16 mouse cellular contexts compared by ENCODE assay signal in genomic region chr15:85167086-85167679, GRCm38 (mm10). TPM values are rescaled to one million over a fixed set of nuclear protein-coding genes. Genes with fewer than 3 reads are reported as not detected.
A peak's percentile ranks its signal among the peaks of the same experiment; 100 is the strongest.
DNase-seq lines count a peak whose midpoint lies in the region; ATAC-seq and TF ChIP-seq lines count a peak whose summit lies in the region.
"Had no signal": no experiment of that assay in that cellular context is flagged by ENCODE, and none has a peak within 500 bp of the region (broad histone marks: within the 10 kb centered on the region; RNA-seq: fewer than 3 reads in every experiment).

No protein-coding gene starts in this region.

- no peak for ATAC-seq in lung, embryonic 14.5 days (ENCODE audit: insufficient read depth)
- ATAC-seq in hindbrain, postnatal 0 days, result no peak
- no peak for ATAC-seq in stomach, embryonic 16.5 days (ENCODE audit: insufficient read depth, low FRiP score)
- ATAC-seq: intestine, embryonic 15.5 days had no signal

- no peak for TF ChIP-seq CTCF in lung, embryonic 14.5 days (IDR thresholded peaks at IDR 0.05; ENCODE audit: low read depth)
- no peak for TF ChIP-seq CTCF in hindbrain, postnatal 0 days (IDR thresholded peaks at IDR 0.05; ENCODE audit: low read depth)

- DNase-seq in cerebellum, postnatal 10 days, result peak; percentile 22 to 34
- DNase-seq in cerebellum, adult 8-10 months, result no peak
- no peak for DNase-seq in lung, embryonic 14.5 days
- DNase-seq in lung, adult 18-20 months, result no peak
- DNase-seq in hindbrain, postnatal 0 days (ENCODE audit: low spot score), result peak; percentile 35
- no peak for DNase-seq in cerebellum, adult 11-12 months
- DNase-seq in left cerebral cortex, postnatal 10 days (ENCODE audit: extremely low spot score in 1 of 2, low spot score in 2 of 2), result no peak
- DNase-seq: cerebellum, postnatal 36 days; right cerebral cortex, adult 18-20 months had no signal

- no peaks in the 10 kb centered on the region for H3K27me3 ChIP-seq in lung, embryonic 14.5 days (ENCODE audit: insufficient read depth, low read length)
- no peaks in the 10 kb centered on the region for H3K27me3 ChIP-seq in hindbrain, postnatal 0 days (ENCODE audit: insufficient read depth, low read length)
- H3K27me3 ChIP-seq in stomach, embryonic 16.5 days (ENCODE audit: control insufficient read depth, insufficient read depth, low read length), result no peaks in the 10 kb centered on the region
- H3K27me3 ChIP-seq: intestine, embryonic 15.5 days had no signal

- H3K4me3 ChIP-seq in lung, embryonic 14.5 days (ENCODE audit: low read depth, low read length), result no peak overlapping the region
- H3K4me3 ChIP-seq in hindbrain, postnatal 0 days (ENCODE audit: low read length), result no peak overlapping the region
- no peak overlapping the region for H3K4me3 ChIP-seq in stomach, embryonic 16.5 days (replicated peaks; ENCODE audit: low read length)
- H3K4me3 ChIP-seq: heart, embryonic 15.5 days; intestine, embryonic 15.5 days; layer of hippocampus, adult 2 months had no signal

- intact Hi-C loops in left cerebral cortex, postnatal 10 days (cut with DNase I), result no loop called here

- 49% methylated on average over 12 of the region's 12 CpGs for WGBS in lung, embryonic 14.5 days
- 54% methylated on average over 12 of the region's 12 CpGs for WGBS in hindbrain, postnatal 0 days
- 45% methylated on average over 12 of the region's 12 CpGs for whole genome bisulfite sequencing in stomach, embryonic 16.5 days

- peaks cover 9% of the 10 kb centered on the region for H3K4me1 ChIP-seq in lung, embryonic 14.5 days (ENCODE audit: insufficient read depth)
- H3K4me1 ChIP-seq in hindbrain, postnatal 0 days (ENCODE audit: insufficient read depth, low read length), result peaks cover 9% of the 10 kb centered on the region
- peaks cover 27% of the 10 kb centered on the region for H3K4me1 ChIP-seq in stomach, embryonic 16.5 days (ENCODE audit: control insufficient read depth, insufficient read depth, low read length)

- H3K9me3 ChIP-seq in lung, embryonic 14.5 days (ENCODE audit: low read depth, low read length), result no peaks in the 10 kb centered on the region
- no peaks in the 10 kb centered on the region for H3K9me3 ChIP-seq in hindbrain, postnatal 0 days (ENCODE audit: low read length)
- no peaks in the 10 kb centered on the region for H3K9me3 ChIP-seq in stomach, embryonic 16.5 days (replicated peaks; ENCODE audit: control insufficient read depth, low read length)
- H3K9me3 ChIP-seq: heart, embryonic 15.5 days; intestine, embryonic 15.5 days had no signal

- no peak overlapping the region for H3K9ac ChIP-seq in lung, embryonic 14.5 days
- H3K9ac ChIP-seq in hindbrain, postnatal 0 days (replicated peaks; ENCODE audit: low read length), result peak overlapping the region; percentile 33; the same call in 1 of the 2 replicates
- no peak overlapping the region for H3K9ac ChIP-seq in stomach, embryonic 16.5 days (ENCODE audit: low read length)
- H3K9ac ChIP-seq: heart, embryonic 15.5 days; intestine, embryonic 15.5 days had no signal

- H3K4me2 ChIP-seq in lung, embryonic 14.5 days, result no peak overlapping the region; the same call in 1 of the 2 replicates
- H3K4me2 ChIP-seq in hindbrain, postnatal 0 days (ENCODE audit: low read depth, low read length), result no peak overlapping the region
- no peak overlapping the region for H3K4me2 ChIP-seq in stomach, embryonic 16.5 days (ENCODE audit: low read depth, low read length)
- H3K4me2 ChIP-seq: heart, embryonic 15.5 days; intestine, embryonic 15.5 days had no signal

- peak overlapping the region; percentile 73; the same call in 1 of the 2 replicates for H3K27ac ChIP-seq in lung, embryonic 14.5 days (ENCODE audit: low read depth)
- H3K27ac ChIP-seq in hindbrain, postnatal 0 days, result peak overlapping the region; percentile 45; the same call in 1 of the 2 replicates
- H3K27ac ChIP-seq in stomach, embryonic 16.5 days (ENCODE audit: low read length), result peak overlapping the region; percentile 82; the same call in 1 of the 2 replicates
- H3K27ac ChIP-seq: heart, embryonic 15.5 days; intestine, embryonic 15.5 days; layer of hippocampus, adult 2 months; macrophage had no signal

- H3K36me3 ChIP-seq in lung, embryonic 14.5 days (ENCODE audit: insufficient read depth), result no peaks in the 10 kb centered on the region
- H3K36me3 ChIP-seq in hindbrain, postnatal 0 days (ENCODE audit: insufficient read depth, low read length), result no peaks in the 10 kb centered on the region
- no peaks in the 10 kb centered on the region for H3K36me3 ChIP-seq in stomach, embryonic 16.5 days (ENCODE audit: control insufficient read depth, insufficient read depth, low read length)
- H3K36me3 ChIP-seq: heart, embryonic 15.5 days; intestine, embryonic 15.5 days had no signal

RNA-seq across cellular contexts. Expression of gene Ribc2, which starts 35.3 kb away (rescaled TPM):
- 0.36 and 0.37 TPM in 2 replicates for polyA plus RNA-seq in lung, embryonic 14.5 days (2014; fragmentation: Nextera tagmentation; extraction: Ambion mirVana)
- 0.90 and 0.94 TPM in 2 replicates for total RNA-seq in hindbrain, postnatal 0 days (2014; rRNA removed)
- polyA plus RNA-seq in hindbrain, postnatal 0 days (2015; fragmentation: Nextera tagmentation; extraction: Ambion mirVana), result 0.73 and 0.95 TPM in 2 replicates
- 0.31 and 0.34 TPM in 2 replicates for polyA plus RNA-seq in stomach, embryonic 16.5 days (2015; fragmentation: Nextera tagmentation; extraction: Ambion mirVana)
- total RNA-seq in left cerebral cortex, postnatal 10 days (2021), result not detected
- total RNA-seq: adrenal gland, postnatal 4 days; left cerebral cortex, postnatal 25 days had no signal
- polyA plus RNA-seq: macrophage had no signal

RNA-seq across cellular contexts. Expression of gene Smc1b, which starts 35.4 kb away (rescaled TPM):
- 0.16 and 0.21 TPM in 2 replicates for polyA plus RNA-seq in lung, embryonic 14.5 days (2014; fragmentation: Nextera tagmentation; extraction: Ambion mirVana)
- total RNA-seq in hindbrain, postnatal 0 days (2014; rRNA removed), result 0.04 and 5.2 TPM in 2 replicates
- 0.24 and 0.30 TPM in 2 replicates for polyA plus RNA-seq in hindbrain, postnatal 0 days (2015; fragmentation: Nextera tagmentation; extraction: Ambion mirVana)
- 0.12 and 0.17 TPM in 2 replicates for polyA plus RNA-seq in stomach, embryonic 16.5 days (2015; fragmentation: Nextera tagmentation; extraction: Ambion mirVana)
- not detected for total RNA-seq in left cerebral cortex, postnatal 10 days (2021)
- total RNA-seq: left cerebral cortex, postnatal 25 days had no signal
- polyA plus RNA-seq: macrophage had no signal

RNA-seq across cellular contexts. Expression of gene Fbln1, which starts 38.6 kb away (rescaled TPM):
- polyA plus RNA-seq in lung, embryonic 14.5 days (2014; fragmentation: Nextera tagmentation; extraction: Ambion mirVana), result 277 and 302 TPM in 2 replicates
- 68.4 and 73.9 TPM in 2 replicates for total RNA-seq in hindbrain, postnatal 0 days (2014; rRNA removed)
- 48.3 and 52.1 TPM in 2 replicates for polyA plus RNA-seq in hindbrain, postnatal 0 days (2015; fragmentation: Nextera tagmentation; extraction: Ambion mirVana)
- 236 and 299 TPM in 2 replicates for polyA plus RNA-seq in stomach, embryonic 16.5 days (2015; fragmentation: Nextera tagmentation; extraction: Ambion mirVana)
- total RNA-seq in left cerebral cortex, postnatal 10 days (2021), result 10 to 100 TPM; 11.9 to 12.0 TPM
- polyA plus RNA-seq: macrophage had no signal

Comparison
In these comparisons a context has a peak if more than half of its experiments do, and no peak if none do; other contexts are left out.
1. DNase-seq: peak in cerebellum, postnatal 10 days (2 of 2) and hindbrain, postnatal 0 days (single experiment); none in cerebellum, adult 8-10 months (single experiment), lung, embryonic 14.5 days (single experiment), lung, adult 18-20 months (0 of 2), cerebellum, adult 11-12 months (single experiment) and left cerebral cortex, postnatal 10 days (0 of 2).
2. Peak in every context shown above with its lines, with median percentiles within 50 percentile points of each other: H3K27ac ChIP-seq.